Mouse (Mus musculus) mesoderm, embryonic 11.5 days (tissue): ENCODE measurements around the gene Ces2g.

ENCODE experiments used
- DNase-seq: peaks from one replicate; pipeline ENCODE4 v3.0.0-alpha.2; 2012; ENCODE audit warnings: low read depth, low spot score

Ces2g gene

GRCm38 (mm10) chr8:104961537-104961961 lies at the start of gene Ces2g:
Gene Ces2g, plus strand, starts transcription at chr8:104961718.
- no peak for DNase-seq

GRCm38 (mm10) chr8:104925972-104926596 lies 35.4 kb upstream of the Ces2g start, which contains the start of gene Ces2e:
Gene Ces2e, plus strand, starts transcription at chr8:104926260.
- DNase-seq = no peak

- no peak for DNase-seq
Observed at GRCm38 (mm10) chr8:104927301-104927700, 34.2 kb upstream of the Ces2g start.

GRCm38 (mm10) chr8:104944665-104945064 lies 16.9 kb upstream of the Ces2g start:
- DNase-seq = no peak

GRCm38 (mm10) chr8:104947056-104947455 lies 14.5 kb upstream of the Ces2g start, which contains the start of gene Ces2f:
Gene Ces2f, plus strand, starts transcription at chr8:104947356.
- no peak for DNase-seq

- no peak for DNase-seq
Observed at GRCm38 (mm10) chr8:104949031-104949430, 12.5 kb upstream of the Ces2g start.

GRCm38 (mm10) chr8:104962229-104962901 lies 847 bp downstream of the Ces2g start:
- DNase-seq = no peak

GRCm38 (mm10) chr8:104963375-104963894 lies 1.9 kb downstream of the Ces2g start:
- no peak for DNase-seq

GRCm38 (mm10) chr8:104984126-104984525 lies 22.6 kb downstream of the Ces2g start:
- DNase-seq = no peak

- no peak for DNase-seq
Observed at GRCm38 (mm10) chr8:104984942-104985341, 23.4 kb downstream of the Ces2g start.

- no peak for DNase-seq
Observed at GRCm38 (mm10) chr8:104998191-104998590, 36.7 kb downstream of the Ces2g start.

GRCm38 (mm10) chr8:104999183-104999582 lies 37.7 kb downstream of the Ces2g start:
- no peak for DNase-seq

GRCm38 (mm10) chr8:105000586-105000985 lies 39.1 kb downstream of the Ces2g start, which contains the start of gene Ces2h:
Gene Ces2h, plus strand, starts transcription at chr8:105000853.
- DNase-seq = no peak

- DNase-seq = no peak
Observed at GRCm38 (mm10) chr8:105010000-105010399, 48.5 kb downstream of the Ces2g start.

GRCm38 (mm10) chr8:105011136-105011535 lies 49.6 kb downstream of the Ces2g start:
- no peak for DNase-seq

GRCm38 (mm10) chr8:105014391-105014790 lies 52.9 kb downstream of the Ces2g start:
- DNase-seq = no peak
